Mouse (Mus musculus): ENCODE results near the gene Cfh.

- TF ChIP-seq CTCF (IDR thresholded peaks at IDR 0.05; ENCODE audit: low read depth, low read length) (no peak), POLR2A (IDR thresholded peaks at IDR 0.05; ENCODE audit: borderline replicate concordance, low read depth, low read length) (no peak)
These were observed 356 bp downstream of the Cfh start for GRCm38 (mm10) chr1:140183208-140183607.

All from bone marrow macrophage, adult 2 months (primary cell).